Mouse (Mus musculus) ES-Bruce4 (cell line): ENCODE data around the gene Rasl12.

Experiments
- CTCF ChIP-seq: IDR thresholded peaks from one replicate; pipeline ENCODE4 v1.8.1; 2011; ENCODE audit warnings: low read depth, low read length
- EP300 ChIP-seq: IDR thresholded peaks from 2 replicates; pipeline ENCODE4 v1.6.1; 2011; ENCODE audit warnings: low read depth, low read length; ENCODE audit not compliant: insufficient read depth
- POLR2A ChIP-seq: IDR thresholded peaks from one replicate; pipeline ENCODE4 v1.8.1; 2011; ENCODE audit warnings: low read length; ENCODE audit not compliant: insufficient read depth

GRCm38 (mm10) chr9:65419633-65420032 is 21.3 kb downstream of the Rasl12 start:
- TF ChIP-seq CTCF, result peak; percentile 29
- TF ChIP-seq EP300, result no peak
- TF ChIP-seq POLR2A, result no peak
